Mouse (Mus musculus): ENCODE measurements at regions not wholly inside any gene's neighbourhood (a gene's known extent, or its start where the extent isn't known, plus 50 kb on each side); places are given as distances from the start of the nearest gene placed in this dataset.

DNA sequence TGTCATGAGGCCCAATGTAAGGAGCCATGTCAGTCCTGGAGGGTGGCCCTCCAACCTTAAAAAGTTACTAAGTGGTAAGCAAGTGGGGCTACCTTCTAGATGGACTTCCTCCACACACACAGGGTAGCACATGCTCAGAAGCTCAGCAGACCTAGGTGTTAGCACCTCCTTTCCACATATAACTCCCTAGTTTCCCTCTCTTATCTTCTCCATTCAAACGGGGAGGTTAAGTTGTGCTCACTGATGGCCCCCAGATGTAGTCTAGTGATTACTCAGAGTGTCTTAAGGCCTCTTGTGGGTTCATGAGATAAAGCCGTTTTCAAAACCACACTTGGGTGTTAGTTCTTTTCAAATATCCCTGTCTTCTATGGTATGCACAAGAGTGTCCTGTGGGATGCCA lies 188.7 kb downstream of the Sec16b start:
- Histone ChIP-seq H3K4me2 (ENCODE audit: low read depth, low read length) (no peak overlapping the region), H3K27me3 (ENCODE audit: control insufficient read depth, insufficient read depth, low read length) (no peaks in the 10 kb centered on the region), H3K36me3 (ENCODE audit: control insufficient read depth, insufficient read depth, low read length) (no peaks in the 10 kb centered on the region), H3K4me1 (ENCODE audit: control insufficient read depth, insufficient read depth, low read length) (no peaks in the 10 kb centered on the region), H3K9ac (ENCODE audit: low read length) (no peak overlapping the region), H3K9me3 (replicated peaks; ENCODE audit: control insufficient read depth, low read length) (no peaks in the 10 kb centered on the region), H3K4me3 (replicated peaks; ENCODE audit: low read length) (no peak overlapping the region), H3K27ac (ENCODE audit: low read length) (no peak overlapping the region)
- peak; percentile 50; the same call in 1 of the 2 replicates for ATAC-seq (ENCODE audit: insufficient read depth, low FRiP score)
- WGBS: 47% methylated on average over 2 of the region's 2 CpGs

DNA sequence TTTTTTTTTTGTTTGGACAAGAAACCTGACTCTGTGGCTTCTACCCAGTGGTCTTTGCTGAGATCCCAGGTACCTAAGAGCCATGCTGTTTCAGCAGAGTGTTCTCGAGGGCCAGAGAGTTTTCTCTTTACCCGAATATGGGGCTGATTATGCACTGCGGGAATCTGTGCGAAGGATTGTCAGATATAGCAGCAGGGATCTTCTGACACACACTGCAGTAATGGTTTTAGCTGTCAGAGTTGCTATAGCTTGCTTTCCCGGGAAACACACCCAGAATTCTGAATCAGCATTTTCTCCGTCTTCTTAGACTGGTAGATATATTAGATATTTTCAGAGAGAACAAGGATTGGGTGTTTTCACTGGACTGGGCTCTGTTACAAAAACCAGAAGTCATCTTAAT lies 197.1 kb downstream of the Sec16b start:
- no peak overlapping the region for H3K4me2 ChIP-seq (ENCODE audit: low read depth, low read length)
- H3K36me3 ChIP-seq (ENCODE audit: control insufficient read depth, insufficient read depth, low read length): no peaks in the 10 kb centered on the region
- WGBS: 72% methylated on average over 6 of the region's 6 CpGs
- H3K27ac ChIP-seq (ENCODE audit: low read length): no peak overlapping the region
- H3K9ac ChIP-seq (ENCODE audit: low read length): no peak overlapping the region
- ATAC-seq (ENCODE audit: insufficient read depth, low FRiP score): no peak
- no peak overlapping the region for H3K4me3 ChIP-seq (replicated peaks; ENCODE audit: low read length)
- no peaks in the 10 kb centered on the region for H3K4me1 ChIP-seq (ENCODE audit: control insufficient read depth, insufficient read depth, low read length)
- no peaks in the 10 kb centered on the region for H3K27me3 ChIP-seq (ENCODE audit: control insufficient read depth, insufficient read depth, low read length)
- no peaks in the 10 kb centered on the region for H3K9me3 ChIP-seq (replicated peaks; ENCODE audit: control insufficient read depth, low read length)

DNA sequence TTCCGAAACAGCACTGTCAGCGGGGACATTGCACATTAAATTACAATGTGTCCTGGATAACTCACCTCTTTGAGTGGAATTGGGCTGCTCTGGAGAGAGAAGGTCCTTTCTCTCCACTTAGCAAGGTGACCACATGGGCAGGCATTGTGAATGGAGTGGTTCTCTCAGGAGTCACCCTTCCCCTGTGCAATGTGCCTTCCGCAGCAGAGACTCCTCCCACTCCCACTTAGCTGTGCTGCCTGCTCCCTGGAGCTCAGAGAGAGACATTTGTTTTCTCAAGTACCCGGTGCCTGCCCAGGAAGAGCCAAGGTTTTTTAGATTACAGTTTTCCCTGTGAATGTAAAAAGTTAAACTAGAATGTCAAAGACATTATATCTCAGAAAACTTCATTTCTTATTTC lies 198.8 kb downstream of the Sec16b start:
- H3K4me3 ChIP-seq (replicated peaks; ENCODE audit: low read length): no peak overlapping the region
- H3K9ac ChIP-seq (ENCODE audit: low read length): no peak overlapping the region
- no peaks in the 10 kb centered on the region for H3K36me3 ChIP-seq (ENCODE audit: control insufficient read depth, insufficient read depth, low read length)
- ATAC-seq (ENCODE audit: insufficient read depth, low FRiP score): no peak
- no peak overlapping the region for H3K27ac ChIP-seq (ENCODE audit: low read length)
- 51% methylated on average over 4 of the region's 4 CpGs for WGBS
- H3K4me2 ChIP-seq (ENCODE audit: low read depth, low read length): no peak overlapping the region
- no peaks in the 10 kb centered on the region for H3K27me3 ChIP-seq (ENCODE audit: control insufficient read depth, insufficient read depth, low read length)
- no peaks in the 10 kb centered on the region for H3K9me3 ChIP-seq (replicated peaks; ENCODE audit: control insufficient read depth, low read length)
- H3K4me1 ChIP-seq (ENCODE audit: control insufficient read depth, insufficient read depth, low read length): no peaks in the 10 kb centered on the region

DNA sequence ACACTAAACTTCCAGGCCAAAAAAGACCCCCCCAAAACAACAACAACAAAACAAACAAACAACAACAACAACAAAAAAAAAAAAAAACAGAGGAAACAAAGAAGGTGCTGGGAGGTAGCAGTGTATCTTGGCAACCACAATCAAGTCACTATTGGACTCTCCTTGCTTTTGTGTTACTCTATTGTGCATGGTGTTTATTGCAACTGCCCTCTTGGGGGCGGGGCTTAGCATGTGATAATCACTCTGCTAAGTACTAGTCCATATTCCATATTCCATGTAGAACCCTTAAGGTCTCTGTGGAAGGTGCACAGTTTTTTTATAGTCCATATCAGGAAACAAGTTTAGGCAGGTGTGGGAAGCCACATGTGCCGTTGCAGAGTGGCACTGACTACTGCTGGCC lies 200.7 kb downstream of the Sec16b start:
- no peaks in the 10 kb centered on the region for H3K4me1 ChIP-seq (ENCODE audit: control insufficient read depth, insufficient read depth, low read length)
- no peak overlapping the region for H3K27ac ChIP-seq (ENCODE audit: low read length)
- no peaks in the 10 kb centered on the region for H3K36me3 ChIP-seq (ENCODE audit: control insufficient read depth, insufficient read depth, low read length)
- H3K4me2 ChIP-seq (ENCODE audit: low read depth, low read length): no peak overlapping the region
- H3K9me3 ChIP-seq (replicated peaks; ENCODE audit: control insufficient read depth, low read length): no peaks in the 10 kb centered on the region
- no peaks in the 10 kb centered on the region for H3K27me3 ChIP-seq (ENCODE audit: control insufficient read depth, insufficient read depth, low read length)
- WGBS: 80% methylated on average over 2 of the region's 2 CpGs
- no peak overlapping the region for H3K9ac ChIP-seq (ENCODE audit: low read length)
- no peak overlapping the region for H3K4me3 ChIP-seq (replicated peaks; ENCODE audit: low read length)
- no peak for ATAC-seq (ENCODE audit: insufficient read depth, low FRiP score)

DNA sequence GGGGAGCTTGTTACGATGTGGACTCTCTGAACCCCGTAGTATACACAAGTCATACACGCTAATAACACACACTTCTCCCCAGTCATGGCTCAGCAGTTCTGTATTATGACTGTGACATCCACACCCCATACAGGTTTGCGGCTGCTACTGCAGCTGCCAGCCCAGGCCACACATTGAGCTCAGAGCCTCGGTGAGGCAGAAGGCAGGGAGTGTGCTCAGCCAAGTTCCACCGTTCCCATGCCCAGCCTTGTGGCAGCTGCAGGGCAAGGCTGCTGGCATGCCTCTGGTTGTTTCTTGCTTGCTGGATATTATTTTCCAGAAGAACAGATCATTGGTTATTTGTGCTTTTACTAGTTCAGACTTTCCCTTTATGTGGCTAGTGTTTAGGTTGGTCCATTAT lies 202.6 kb downstream of the Sec16b start:
- no peaks in the 10 kb centered on the region for H3K9me3 ChIP-seq (replicated peaks; ENCODE audit: control insufficient read depth, low read length)
- H3K4me1 ChIP-seq (ENCODE audit: control insufficient read depth, insufficient read depth, low read length): no peaks in the 10 kb centered on the region
- H3K4me2 ChIP-seq (ENCODE audit: low read depth, low read length): no peak overlapping the region
- H3K27ac ChIP-seq (ENCODE audit: low read length): no peak overlapping the region
- no peaks in the 10 kb centered on the region for H3K36me3 ChIP-seq (ENCODE audit: control insufficient read depth, insufficient read depth, low read length)
- 74% methylated on average over 6 of the region's 6 CpGs for WGBS
- H3K27me3 ChIP-seq (ENCODE audit: control insufficient read depth, insufficient read depth, low read length): no peaks in the 10 kb centered on the region
- no peak overlapping the region for H3K9ac ChIP-seq (ENCODE audit: low read length)
- no peak for ATAC-seq (ENCODE audit: insufficient read depth, low FRiP score)
- no peak overlapping the region for H3K4me3 ChIP-seq (replicated peaks; ENCODE audit: low read length)

DNA sequence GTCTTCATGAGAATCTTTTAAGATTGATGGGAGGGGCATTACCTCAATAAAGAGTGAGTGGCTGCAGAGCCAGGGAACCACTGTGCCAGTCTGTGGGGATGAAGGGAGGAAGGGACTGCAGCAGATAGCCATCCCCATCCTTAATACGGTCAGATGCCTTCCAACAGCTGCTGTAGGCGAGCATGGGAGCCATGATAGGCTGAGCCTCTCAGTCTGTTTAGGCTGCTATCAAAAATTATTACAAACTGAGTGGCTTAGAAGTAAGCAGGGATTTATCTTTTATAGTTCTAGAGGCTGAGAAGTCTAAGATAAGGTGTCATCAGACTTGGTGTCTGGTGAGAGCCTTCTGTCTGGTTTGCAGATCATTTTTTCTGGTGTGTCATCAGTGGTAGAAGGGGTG lies 204.3 kb downstream of the Sec16b start:
- 76% methylated on average over 2 of the region's 2 CpGs for WGBS
- Histone ChIP-seq H3K4me2 (ENCODE audit: low read depth, low read length) (no peak overlapping the region), H3K27me3 (ENCODE audit: control insufficient read depth, insufficient read depth, low read length) (no peaks in the 10 kb centered on the region), H3K4me1 (ENCODE audit: control insufficient read depth, insufficient read depth, low read length) (no peaks in the 10 kb centered on the region), H3K9me3 (replicated peaks; ENCODE audit: control insufficient read depth, low read length) (no peaks in the 10 kb centered on the region), H3K27ac (ENCODE audit: low read length) (no peak overlapping the region), H3K9ac (ENCODE audit: low read length) (no peak overlapping the region), H3K36me3 (ENCODE audit: control insufficient read depth, insufficient read depth, low read length) (no peaks in the 10 kb centered on the region), H3K4me3 (replicated peaks; ENCODE audit: low read length) (no peak overlapping the region)
- no peak for ATAC-seq (ENCODE audit: insufficient read depth, low FRiP score)

DNA sequence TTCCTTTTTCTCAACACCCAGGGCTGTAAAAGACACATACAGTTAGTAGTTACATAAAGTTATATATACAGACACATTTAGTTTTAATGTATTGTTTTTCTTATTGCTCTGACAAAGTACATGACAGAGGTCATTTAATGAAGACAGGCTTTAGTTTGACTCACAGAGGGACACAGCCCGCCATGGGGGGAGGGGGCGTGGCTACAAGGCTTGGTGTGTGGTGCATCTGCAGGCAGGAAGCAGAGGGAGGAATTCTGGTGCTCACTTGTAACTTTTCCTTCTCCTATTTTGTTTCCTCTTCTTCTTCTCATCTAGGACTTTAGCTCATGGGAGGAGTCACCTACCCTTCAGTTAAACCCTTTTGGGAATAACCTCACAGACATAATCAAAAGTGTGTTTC lies 206.0 kb downstream of the Sec16b start:
- no peaks in the 10 kb centered on the region for H3K9me3 ChIP-seq (replicated peaks; ENCODE audit: control insufficient read depth, low read length)
- no peak overlapping the region for H3K4me2 ChIP-seq (ENCODE audit: low read depth, low read length)
- H3K4me3 ChIP-seq (replicated peaks; ENCODE audit: low read length): no peak overlapping the region
- H3K27me3 ChIP-seq (ENCODE audit: control insufficient read depth, insufficient read depth, low read length): no peaks in the 10 kb centered on the region
- H3K27ac ChIP-seq (ENCODE audit: low read length): no peak overlapping the region
- no peak overlapping the region for H3K9ac ChIP-seq (ENCODE audit: low read length)
- ATAC-seq (ENCODE audit: insufficient read depth, low FRiP score): no peak
- no peaks in the 10 kb centered on the region for H3K36me3 ChIP-seq (ENCODE audit: control insufficient read depth, insufficient read depth, low read length)
- 32% methylated on average over 2 of the region's 2 CpGs for WGBS
- no peaks in the 10 kb centered on the region for H3K4me1 ChIP-seq (ENCODE audit: control insufficient read depth, insufficient read depth, low read length)

DNA sequence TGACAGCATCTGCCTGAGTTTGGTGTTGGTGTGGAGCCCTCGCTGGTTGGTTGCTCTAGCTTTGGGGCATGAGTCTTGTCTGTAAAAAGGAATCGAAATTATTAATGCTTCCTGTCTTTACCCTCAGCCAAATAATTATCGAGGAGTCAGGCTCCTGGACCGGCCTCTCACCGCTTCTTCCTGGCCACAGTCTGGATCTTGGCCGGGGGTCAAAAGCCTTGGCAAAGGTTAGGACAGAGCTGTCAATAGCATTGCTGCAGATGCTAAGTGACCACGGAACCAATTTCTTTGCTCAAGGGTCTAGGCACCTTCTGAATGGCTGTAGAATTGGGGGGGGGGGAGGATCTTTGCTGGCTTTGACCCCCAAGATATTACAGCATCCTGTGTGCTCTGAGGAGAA lies 207.3 kb downstream of the Sec16b start:
- Histone ChIP-seq H3K9ac (ENCODE audit: low read length) (no peak overlapping the region), H3K27me3 (ENCODE audit: control insufficient read depth, insufficient read depth, low read length) (no peaks in the 10 kb centered on the region), H3K9me3 (replicated peaks; ENCODE audit: control insufficient read depth, low read length) (no peaks in the 10 kb centered on the region), H3K36me3 (ENCODE audit: control insufficient read depth, insufficient read depth, low read length) (no peaks in the 10 kb centered on the region), H3K4me1 (ENCODE audit: control insufficient read depth, insufficient read depth, low read length) (no peaks in the 10 kb centered on the region), H3K27ac (ENCODE audit: low read length) (no peak overlapping the region), H3K4me3 (replicated peaks; ENCODE audit: low read length) (no peak overlapping the region), H3K4me2 (ENCODE audit: low read depth, low read length) (no peak overlapping the region)
- WGBS: 79% methylated on average over 7 of the region's 7 CpGs
- no peak for ATAC-seq (ENCODE audit: insufficient read depth, low FRiP score)

DNA sequence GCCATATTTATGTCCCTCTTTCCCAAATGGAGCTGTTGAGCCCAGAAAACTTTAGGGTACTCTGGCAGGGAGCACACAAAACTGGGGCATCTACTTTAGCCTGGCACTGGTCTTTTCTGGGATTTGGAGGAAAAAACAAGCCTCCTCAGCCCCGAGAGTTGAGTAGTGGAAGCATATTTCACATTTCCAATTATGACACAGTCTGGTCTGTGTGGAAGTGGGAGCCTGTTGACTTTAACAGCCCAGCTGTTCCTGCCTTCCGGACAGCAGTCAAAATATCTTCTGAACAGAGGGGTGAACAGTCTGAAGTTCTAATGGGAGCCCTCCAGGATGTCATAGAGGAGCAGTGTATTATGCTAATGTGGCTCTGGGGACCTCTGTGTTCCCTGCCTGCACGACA lies 209.1 kb downstream of the Sec16b start:
- H3K4me1 ChIP-seq (ENCODE audit: control insufficient read depth, insufficient read depth, low read length): no peaks in the 10 kb centered on the region
- H3K27ac ChIP-seq (ENCODE audit: low read length): no peak overlapping the region
- H3K36me3 ChIP-seq (ENCODE audit: control insufficient read depth, insufficient read depth, low read length): no peaks in the 10 kb centered on the region
- WGBS: 47% methylated on average over 3 of the region's 3 CpGs
- H3K4me2 ChIP-seq (ENCODE audit: low read depth, low read length): no peak overlapping the region
- no peak for ATAC-seq (ENCODE audit: insufficient read depth, low FRiP score)
- H3K27me3 ChIP-seq (ENCODE audit: control insufficient read depth, insufficient read depth, low read length): no peaks in the 10 kb centered on the region
- H3K9ac ChIP-seq (ENCODE audit: low read length): no peak overlapping the region
- H3K4me3 ChIP-seq (replicated peaks; ENCODE audit: low read length): no peak overlapping the region
- H3K9me3 ChIP-seq (replicated peaks; ENCODE audit: control insufficient read depth, low read length): no peaks in the 10 kb centered on the region

DNA sequence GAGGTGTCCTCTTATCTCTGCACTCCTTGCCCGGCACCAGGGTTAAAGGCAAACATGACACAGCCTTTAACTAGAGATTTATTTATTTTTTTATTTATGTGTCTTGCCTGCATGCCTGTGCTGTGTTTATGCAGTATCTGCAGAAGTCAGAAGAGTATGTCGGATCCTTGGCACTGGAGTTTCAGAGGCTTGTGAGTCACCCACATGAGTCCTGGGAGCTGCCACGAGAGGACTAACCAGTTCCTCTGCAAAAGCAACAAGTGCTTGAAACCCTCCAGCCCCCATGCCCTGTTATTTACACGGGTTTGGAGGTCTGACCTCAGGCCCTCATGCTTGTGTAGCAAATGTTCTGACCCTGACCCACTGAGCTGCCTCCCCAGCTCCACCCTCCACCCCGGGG lies 210.6 kb downstream of the Sec16b start:
- ATAC-seq (ENCODE audit: insufficient read depth, low FRiP score): no peak
- H3K9me3 ChIP-seq (replicated peaks; ENCODE audit: control insufficient read depth, low read length): no peaks in the 10 kb centered on the region
- no peak overlapping the region for H3K4me3 ChIP-seq (replicated peaks; ENCODE audit: low read length)
- WGBS: 30% methylated on average over 5 of the region's 5 CpGs
- H3K9ac ChIP-seq (ENCODE audit: low read length): no peak overlapping the region
- no peak overlapping the region for H3K27ac ChIP-seq (ENCODE audit: low read length)
- H3K27me3 ChIP-seq (ENCODE audit: control insufficient read depth, insufficient read depth, low read length): no peaks in the 10 kb centered on the region
- H3K36me3 ChIP-seq (ENCODE audit: control insufficient read depth, insufficient read depth, low read length): no peaks in the 10 kb centered on the region
- no peak overlapping the region for H3K4me2 ChIP-seq (ENCODE audit: low read depth, low read length)
- H3K4me1 ChIP-seq (ENCODE audit: control insufficient read depth, insufficient read depth, low read length): no peaks in the 10 kb centered on the region

Data from stomach, embryonic 16.5 days (tissue).